9 mouse cellular contexts compared by ENCODE assay signal in the genomic region with DNA sequence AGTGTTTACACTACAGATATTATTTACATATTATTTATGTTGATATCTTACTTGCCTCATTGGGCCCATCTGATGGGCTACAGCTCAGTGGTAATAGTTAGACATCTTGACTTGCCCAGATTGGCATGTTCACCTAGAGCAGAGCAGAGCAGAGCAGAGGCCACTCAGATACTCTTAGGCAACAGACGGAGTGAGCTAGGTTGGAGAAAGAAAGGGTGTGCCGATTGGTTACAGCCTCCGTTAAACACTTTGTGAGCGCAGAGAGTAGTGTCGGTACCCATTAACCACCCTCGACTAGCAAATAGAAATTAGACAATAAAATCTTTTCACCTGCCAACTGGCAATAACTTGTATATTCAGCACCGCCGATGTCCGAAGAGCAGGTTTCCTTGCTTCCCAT. TPM values are rescaled to one million over a fixed set of nuclear protein-coding genes. Genes with fewer than 3 reads are reported as not detected.
A peak's percentile ranks its signal among the peaks of the same experiment; 100 is the strongest.
DNase-seq lines count a peak whose midpoint lies in the region; ATAC-seq and TF ChIP-seq lines count a peak whose summit lies in the region.
"Had no signal": no experiment of that assay in that cellular context is flagged by ENCODE, and none has a peak within 500 bp of the region (broad histone marks: within the 10 kb centered on the region; RNA-seq: fewer than 3 reads in every experiment).

No protein-coding gene starts in this region.

- no peaks in the 10 kb centered on the region for H3K36me3 ChIP-seq in ES-Bruce4 (ENCODE audit: control insufficient read depth, insufficient read depth, low read length, poor library complexity, severe bottlenecking)
- H3K36me3 ChIP-seq in hindbrain, embryonic 16.5 days (ENCODE audit: control insufficient read depth, insufficient read depth, low read length): no peaks in the 10 kb centered on the region
- no peaks in the 10 kb centered on the region for H3K36me3 ChIP-seq in liver, embryonic 13.5 days

- H3K4me3 ChIP-seq in ES-Bruce4 (ENCODE audit: low read depth, low read length): peak overlapping the region; percentile 74
- H3K4me3 ChIP-seq in hindbrain, embryonic 16.5 days (ENCODE audit: low read length): peak overlapping the region; percentile 81
- H3K4me3 ChIP-seq in liver, embryonic 13.5 days (replicated peaks): peak overlapping the region; percentile 54

- no peaks in the 10 kb centered on the region for H3K27me3 ChIP-seq in ES-Bruce4 (ENCODE audit: control insufficient read depth, insufficient read depth, low read length, poor library complexity, severe bottlenecking)
- peaks cover 8% of the 10 kb centered on the region for H3K27me3 ChIP-seq in hindbrain, embryonic 16.5 days (replicated peaks; ENCODE audit: control insufficient read depth, insufficient read depth, low read length)
- H3K27me3 ChIP-seq in liver, embryonic 13.5 days: peaks cover 45% of the 10 kb centered on the region

- H3K9ac ChIP-seq in ES-Bruce4 (ENCODE audit: low read depth, poor library complexity, severe bottlenecking): no peak overlapping the region
- no peak overlapping the region for H3K9ac ChIP-seq in hindbrain, embryonic 16.5 days (ENCODE audit: low read depth, low read length)
- H3K9ac ChIP-seq in liver, embryonic 13.5 days: no peak overlapping the region

- peaks cover 2% of the 10 kb centered on the region for H3K4me1 ChIP-seq in ES-Bruce4 (ENCODE audit: control insufficient read depth, insufficient read depth, low read length)
- H3K4me1 ChIP-seq in hindbrain, embryonic 16.5 days (ENCODE audit: control insufficient read depth, insufficient read depth, low read depth, low read length): peaks cover 13% of the 10 kb centered on the region
- H3K4me1 ChIP-seq in liver, embryonic 13.5 days (replicated peaks): 0 out of 2 replicates have a peak, but pooled peaks cover 4% of the 10 kb centered on the region

- no peak overlapping the region for H3K27ac ChIP-seq in ES-Bruce4 (ENCODE audit: insufficient read depth, low read length)
- no peak overlapping the region for H3K27ac ChIP-seq in hindbrain, embryonic 16.5 days (ENCODE audit: low read depth, low read length)
- no peak overlapping the region for H3K27ac ChIP-seq in liver, embryonic 13.5 days

- TF ChIP-seq CTCF in ES-Bruce4 (IDR thresholded peaks at IDR 0.05; ENCODE audit: low read depth, low read length): no peak

- peak overlapping the region; percentile 98 for H3K4me2 ChIP-seq in hindbrain, embryonic 16.5 days (ENCODE audit: low read length)
- H3K4me2 ChIP-seq in liver, embryonic 13.5 days: peak overlapping the region; percentile 66

- 30% methylated on average over 9 of the region's 9 CpGs for WGBS in hindbrain, embryonic 16.5 days
- WGBS in liver, embryonic 13.5 days (ENCODE audit: insufficient replicate concordance): 43% methylated on average over 9 of the region's 9 CpGs

- no peak for TF ChIP-seq POLR2A in ES-Bruce4 (IDR thresholded peaks at IDR 0.05; ENCODE audit: insufficient read depth, low read length)

- no peaks in the 10 kb centered on the region; the same call in 1 of the 2 replicates for H3K9me3 ChIP-seq in ES-Bruce4 (replicated peaks; ENCODE audit: control insufficient read depth, insufficient read depth, low read length, poor library complexity, severe bottlenecking)
- no peaks in the 10 kb centered on the region for H3K9me3 ChIP-seq in hindbrain, embryonic 16.5 days (ENCODE audit: control insufficient read depth, low read length)
- H3K9me3 ChIP-seq in liver, embryonic 13.5 days (replicated peaks): no peaks in the 10 kb centered on the region

- no peak for TF ChIP-seq EP300 in ES-Bruce4 (IDR thresholded peaks at IDR 0.05; ENCODE audit: insufficient read depth, low read depth, low read length)

- DNase-seq in embryo, embryonic 10.5 days (ENCODE audit: low spot score): peak; percentile 33
- no peak for DNase-seq in liver, embryonic 13.5 days
- DNase-seq in urinary bladder, postnatal 4 days (ENCODE audit: low spot score in 2 of 2): no peak
- no peak for DNase-seq in layer of hippocampus, postnatal 25 days (ENCODE audit: extremely low spot score in 1 of 2, low spot score in 1 of 2)
- DNase-seq in gastrocnemius, adult 8-10 months (ENCODE audit: low spot score in 2 of 2): no peak
- DNase-seq in cerebellum, postnatal 4 days (ENCODE audit: low spot score in 2 of 2): no peak
- DNase-seq: right cerebral cortex, postnatal 14 days had no signal

- no peak for ATAC-seq in hindbrain, embryonic 16.5 days
- no peak for ATAC-seq in liver, embryonic 13.5 days (ENCODE audit: low read depth)

RNA-seq across cellular contexts. Expression of gene Slc16a9, which starts 1.2 kb away (rescaled TPM):
- polyA plus RNA-seq in ES-Bruce4 (2011; ENCODE audit: insufficient read depth, insufficient read length, low read depth, missing spikeins): 5.1 and 5.2 TPM in 2 replicates
- 2.4 and 3.8 TPM in 2 replicates for polyA plus RNA-seq in hindbrain, embryonic 16.5 days (2015; fragmentation: Nextera tagmentation; extraction: Ambion mirVana)
- polyA plus RNA-seq in liver, embryonic 13.5 days (2015; fragmentation: Nextera tagmentation; extraction: Ambion mirVana): 0.45 and 0.50 TPM in 2 replicates
- 1 to 10 TPM; 2.2 to 2.8 TPM for total RNA-seq in layer of hippocampus, postnatal 25 days (2021)
- total RNA-seq in gastrocnemius, adult 8-10 months (2022): 1 to 10 TPM; 3.4 to 8.4 (median 7.1) TPM

RNA-seq across cellular contexts. Expression of gene Mrln, which starts 41.6 kb away (rescaled TPM):
- not detected in 2 replicates for polyA plus RNA-seq in ES-Bruce4 (2011; ENCODE audit: insufficient read depth, insufficient read length, low read depth, missing spikeins)
- 0.94 and 3.6 TPM in 2 replicates for polyA plus RNA-seq in hindbrain, embryonic 16.5 days (2015; fragmentation: Nextera tagmentation; extraction: Ambion mirVana)
- polyA plus RNA-seq in liver, embryonic 13.5 days (2015; fragmentation: Nextera tagmentation; extraction: Ambion mirVana): 0.38 and 0.93 TPM in 2 replicates
- not detected for total RNA-seq in layer of hippocampus, postnatal 25 days (2021)
- 100 to 1,000 TPM; 225 to 294 (median 248) TPM for total RNA-seq in gastrocnemius, adult 8-10 months (2022)
